Mouse (Mus musculus): ENCODE measurements around the gene Ccdc151. TPM values are rescaled to one million over a fixed set of nuclear protein-coding genes. Genes with fewer than 3 reads are reported as not detected.

The Ccdc151 gene
- not detected in 2 replicates for polyA plus RNA-seq (2012; ENCODE audit: insufficient read depth, insufficient read length, low replicate concordance, missing spikeins)

DNA sequence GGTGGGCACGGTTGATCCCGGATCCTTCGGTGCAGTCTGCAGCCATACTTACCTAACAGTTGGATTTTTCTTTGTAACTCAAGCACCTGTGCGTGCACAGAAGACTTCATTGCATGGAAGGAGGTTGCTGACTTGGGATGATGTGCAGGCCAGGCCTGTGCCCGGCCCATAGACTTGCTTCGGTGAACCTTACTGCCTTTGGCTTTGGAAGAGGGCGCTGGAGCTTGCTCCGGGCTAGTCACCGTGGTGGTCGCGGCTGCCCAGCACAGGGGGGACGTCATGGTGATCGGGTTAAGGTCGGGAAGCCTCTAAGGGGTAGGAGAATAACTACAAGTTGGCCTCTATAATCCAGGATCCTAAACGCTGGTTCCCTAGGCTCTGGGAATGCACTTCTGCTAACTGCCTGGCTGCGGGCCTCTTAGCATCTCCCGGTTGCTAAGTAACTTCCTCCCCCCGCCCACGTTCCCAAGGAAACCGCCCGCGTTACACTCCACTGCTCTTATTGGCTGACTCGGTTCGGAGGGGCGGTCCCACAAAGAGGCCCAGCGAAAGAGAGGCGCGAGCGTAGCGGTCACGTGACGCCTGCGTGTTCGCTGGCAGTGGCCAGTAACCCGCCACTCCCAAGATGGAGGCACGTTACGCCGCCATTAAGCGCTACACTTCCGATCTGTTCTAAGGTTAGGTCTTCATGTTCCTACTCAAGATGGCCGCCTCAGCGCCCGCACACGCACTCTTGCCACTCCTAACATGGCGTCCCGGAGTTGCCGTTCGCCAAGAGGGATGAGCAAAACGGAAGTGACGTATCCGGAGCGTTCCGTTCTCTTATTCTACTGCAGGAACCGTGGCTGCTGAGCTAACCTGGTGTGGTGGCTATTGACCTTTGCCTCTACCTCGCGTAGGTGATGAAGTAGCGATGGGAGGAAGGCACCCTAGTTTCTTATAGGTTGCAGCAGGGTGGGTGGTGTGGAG lies at the start of gene Ccdc151, which contains the start of gene Prkcsh:
Gene Ccdc151 (minus strand): TSS at position 441 of the 969 bp plus-strand sequence.
Gene Prkcsh (plus strand): TSS at position 613 of the 969 bp plus-strand sequence.
- 4% methylated on average over 57 of the region's 57 CpGs for WGBS

DNA sequence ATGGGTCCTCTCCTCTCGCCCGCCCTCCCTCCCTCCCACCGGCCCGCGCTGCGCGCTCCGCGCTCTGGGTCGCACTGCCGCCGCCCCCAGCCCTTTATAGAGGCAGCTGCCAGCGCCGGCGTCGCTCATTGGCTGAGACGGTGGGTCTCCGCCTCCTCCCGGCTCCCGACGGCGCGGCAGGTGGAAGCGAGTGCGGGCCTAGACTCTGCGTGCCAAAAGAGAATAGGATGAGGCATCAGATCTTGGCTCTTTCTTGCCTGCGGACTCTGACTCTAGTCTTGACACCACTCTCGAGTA lies 49.5 kb upstream of the Ccdc151 start, which contains the start of gene Elavl3:
Gene Elavl3 (minus strand): TSS at position 66 of the 297 bp plus-strand sequence.
- Histone ChIP-seq H3K4me3 (ENCODE audit: insufficient read depth, low read depth, low read length) (peak within 1 kb of the TSS; percentile 98), H3K4me1 (ENCODE audit: control insufficient read depth, insufficient read depth, low read length) (peaks cover 30% of the 10 kb centered on the region), H3K27ac (ENCODE audit: insufficient read depth, low read depth, low read length) (peak within 1 kb of the TSS; percentile 94)
- WGBS, result 1% methylated on average over 26 of the region's 28 CpGs
- TF ChIP-seq POLR2A (IDR thresholded peaks at IDR 0.05; ENCODE audit: insufficient read depth, low read depth, low read length), result peak; percentile 95
- no peak for TF ChIP-seq CTCF (IDR thresholded peaks at IDR 0.05; ENCODE audit: insufficient read depth, low read depth, low read length)

More for the DNA sequence above, at the start of gene Ccdc151, which contains the start of gene Prkcsh:
- Histone ChIP-seq H3K4me3 (ENCODE audit: insufficient read depth, low read depth, low read length) (peak within 1 kb of the TSS; percentile 65), H3K27ac (ENCODE audit: insufficient read depth, low read depth, low read length) (peak within 1 kb of the TSS; percentile 66), H3K4me1 (ENCODE audit: control insufficient read depth, insufficient read depth, low read length) (peaks cover 23% of the 10 kb centered on the region)
- TF ChIP-seq CTCF (IDR thresholded peaks at IDR 0.05; ENCODE audit: insufficient read depth, low read depth, low read length) (no peak; the same call in 1 of the 2 replicates), POLR2A (IDR thresholded peaks at IDR 0.05; ENCODE audit: insufficient read depth, low read depth, low read length) (peak; percentile 30; the same call in 1 of the 2 replicates)

DNA sequence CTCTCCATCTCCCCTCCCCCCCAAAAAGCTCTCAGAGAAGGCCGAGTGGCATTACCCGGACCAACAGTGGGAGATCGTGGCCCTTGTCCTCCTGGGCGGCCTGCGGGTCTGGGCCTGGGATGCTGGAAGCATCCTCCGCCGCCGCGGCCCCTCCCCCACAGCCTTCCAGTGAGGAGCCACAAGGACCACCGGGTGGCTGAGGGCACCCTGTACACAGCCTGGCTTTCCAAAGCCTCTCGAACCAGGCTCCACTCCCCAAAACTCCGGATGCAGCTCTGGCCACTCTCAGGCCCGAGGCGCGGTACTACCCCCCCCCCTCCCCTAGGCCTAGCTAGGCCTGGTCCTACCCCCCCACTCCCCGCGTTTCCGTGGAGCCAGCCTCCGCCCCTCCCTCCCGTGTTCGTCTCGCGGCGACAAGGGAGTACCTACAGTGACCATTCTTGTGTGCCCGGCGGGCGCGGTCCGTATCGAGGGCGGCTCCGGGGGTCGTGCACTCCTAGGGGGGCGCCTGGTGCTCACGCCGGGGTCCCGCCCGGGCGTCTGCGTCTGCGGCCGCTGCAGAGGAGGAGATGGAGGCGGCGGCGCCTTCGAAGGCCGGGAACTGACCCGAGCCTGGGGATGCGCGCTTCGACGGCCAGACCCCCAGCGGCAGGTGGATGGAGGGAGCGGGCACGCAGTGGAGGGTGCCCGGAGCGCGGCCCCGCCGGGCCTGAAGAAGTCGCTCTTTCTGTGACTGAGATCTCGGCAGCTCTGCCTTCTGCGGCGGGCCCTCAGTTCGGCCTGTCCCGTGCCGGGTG lies 48.9 kb upstream of the Ccdc151 start:
- TF ChIP-seq POLR2A (IDR thresholded peaks at IDR 0.05; ENCODE audit: insufficient read depth, low read depth, low read length), result no peak
- TF ChIP-seq CTCF (IDR thresholded peaks at IDR 0.05; ENCODE audit: insufficient read depth, low read depth, low read length), result no peak
- Histone ChIP-seq H3K4me1 (ENCODE audit: control insufficient read depth, insufficient read depth, low read length) (peaks cover 30% of the 10 kb centered on the region), H3K4me3 (ENCODE audit: insufficient read depth, low read depth, low read length) (peak overlapping the region; percentile 98), H3K27ac (ENCODE audit: insufficient read depth, low read depth, low read length) (peak overlapping the region; percentile 94)
- under 1% methylated on average over 64 of the region's 67 CpGs for WGBS

DNA sequence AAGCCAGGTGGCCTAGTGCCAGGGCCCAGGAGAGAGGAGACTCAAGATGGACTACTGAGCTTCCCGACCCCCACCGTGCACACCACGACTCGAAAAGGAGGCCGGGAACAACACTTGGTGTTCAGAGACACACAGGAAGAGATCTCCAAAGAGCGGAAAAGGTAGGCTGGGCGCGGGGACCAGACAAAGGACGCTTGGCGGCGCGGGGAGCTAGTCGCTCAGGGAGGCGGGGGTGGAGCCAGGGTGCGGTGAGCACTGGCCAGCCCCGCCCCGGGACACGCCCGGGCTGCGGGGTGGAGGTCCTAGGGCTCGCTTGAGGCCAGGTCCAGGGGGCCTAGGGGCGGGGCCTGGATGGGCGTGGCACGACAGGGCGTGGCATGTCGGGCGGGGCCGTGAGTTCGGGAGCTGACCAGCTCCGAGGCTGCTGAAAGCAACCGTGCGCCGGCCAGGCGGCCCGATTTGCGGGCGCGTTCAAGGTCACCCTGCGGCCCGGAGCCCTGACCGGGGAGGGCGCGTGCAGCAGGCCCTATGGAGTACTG lies 48.0 kb upstream of the Ccdc151 start:
- peak overlapping the region; percentile 98 for H3K4me3 ChIP-seq (ENCODE audit: insufficient read depth, low read depth, low read length)
- peaks cover 30% of the 10 kb centered on the region for H3K4me1 ChIP-seq (ENCODE audit: control insufficient read depth, insufficient read depth, low read length)
- H3K27ac ChIP-seq (ENCODE audit: insufficient read depth, low read depth, low read length), result peak overlapping the region; percentile 71
- TF ChIP-seq CTCF (IDR thresholded peaks at IDR 0.05; ENCODE audit: insufficient read depth, low read depth, low read length) (no peak), POLR2A (IDR thresholded peaks at IDR 0.05; ENCODE audit: insufficient read depth, low read depth, low read length) (0 out of 2 replicates have a peak, but pooled peaks have one; percentile 12)
- WGBS, result under 1% methylated on average over 43 of the region's 43 CpGs

DNA sequence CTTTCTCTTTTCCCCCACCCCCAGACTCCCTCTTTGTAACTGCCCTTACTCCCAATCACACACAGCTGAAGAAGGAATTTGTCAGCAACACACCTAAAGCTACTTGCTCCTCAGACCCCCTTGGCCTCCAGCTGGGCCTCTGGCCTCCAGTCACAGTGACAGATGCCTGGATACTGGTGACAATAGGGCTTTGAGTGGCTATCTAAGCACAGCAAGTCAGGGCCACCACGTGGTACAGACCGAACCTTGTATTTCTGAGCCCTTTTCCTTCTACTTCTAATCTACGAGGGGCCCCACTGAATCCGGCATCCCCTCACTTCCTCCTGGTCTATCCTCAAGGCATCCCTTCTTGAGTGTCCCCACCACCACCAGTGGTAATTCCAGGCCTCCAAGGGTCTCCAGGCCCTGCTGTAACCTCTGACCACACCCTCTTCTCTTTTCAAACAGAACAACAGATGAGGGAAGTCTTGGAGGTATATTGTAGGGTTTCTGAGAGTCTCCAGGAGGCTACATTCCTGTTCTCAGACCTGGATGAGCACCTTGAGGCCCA lies 47.4 kb upstream of the Ccdc151 start:
- peak overlapping the region; percentile 98 for H3K4me3 ChIP-seq (ENCODE audit: insufficient read depth, low read depth, low read length)
- peaks cover 30% of the 10 kb centered on the region for H3K4me1 ChIP-seq (ENCODE audit: control insufficient read depth, insufficient read depth, low read length)
- no peak overlapping the region for H3K27ac ChIP-seq (ENCODE audit: insufficient read depth, low read depth, low read length)
- TF ChIP-seq POLR2A (IDR thresholded peaks at IDR 0.05; ENCODE audit: insufficient read depth, low read depth, low read length) (no peak), CTCF (IDR thresholded peaks at IDR 0.05; ENCODE audit: insufficient read depth, low read depth, low read length) (no peak)
- WGBS, result 16% methylated on average over 4 of the region's 4 CpGs

DNA sequence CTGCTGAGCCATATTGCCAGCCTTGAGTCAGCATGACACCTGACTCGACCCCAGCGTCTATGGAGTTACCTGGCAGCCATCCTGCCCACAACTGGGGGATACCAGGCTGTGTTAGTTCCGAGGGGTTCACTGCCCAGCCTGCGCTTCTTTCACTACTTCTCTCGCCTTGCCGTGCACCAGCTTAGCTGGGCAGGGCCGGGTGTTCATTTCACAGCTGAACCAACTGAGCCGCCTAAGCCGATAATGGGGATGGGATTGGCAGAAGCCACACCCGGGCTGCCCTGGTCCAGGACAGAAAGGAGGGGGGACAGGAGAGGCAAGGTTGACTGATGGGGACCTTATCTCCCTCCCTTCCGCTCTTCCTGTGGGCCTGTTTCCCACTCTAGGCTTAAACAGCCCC lies 46.9 kb upstream of the Ccdc151 start:
- 28% methylated on average over 11 of the region's 11 CpGs for WGBS
- TF ChIP-seq CTCF (IDR thresholded peaks at IDR 0.05; ENCODE audit: insufficient read depth, low read depth, low read length) (0 out of 2 replicates have a peak, but pooled peaks have one; percentile 4), POLR2A (IDR thresholded peaks at IDR 0.05; ENCODE audit: insufficient read depth, low read depth, low read length) (no peak)
- Histone ChIP-seq H3K4me3 (ENCODE audit: insufficient read depth, low read depth, low read length) (peak overlapping the region; percentile 98), H3K27ac (ENCODE audit: insufficient read depth, low read depth, low read length) (no peak overlapping the region), H3K4me1 (ENCODE audit: control insufficient read depth, insufficient read depth, low read length) (peaks cover 25% of the 10 kb centered on the region)

DNA sequence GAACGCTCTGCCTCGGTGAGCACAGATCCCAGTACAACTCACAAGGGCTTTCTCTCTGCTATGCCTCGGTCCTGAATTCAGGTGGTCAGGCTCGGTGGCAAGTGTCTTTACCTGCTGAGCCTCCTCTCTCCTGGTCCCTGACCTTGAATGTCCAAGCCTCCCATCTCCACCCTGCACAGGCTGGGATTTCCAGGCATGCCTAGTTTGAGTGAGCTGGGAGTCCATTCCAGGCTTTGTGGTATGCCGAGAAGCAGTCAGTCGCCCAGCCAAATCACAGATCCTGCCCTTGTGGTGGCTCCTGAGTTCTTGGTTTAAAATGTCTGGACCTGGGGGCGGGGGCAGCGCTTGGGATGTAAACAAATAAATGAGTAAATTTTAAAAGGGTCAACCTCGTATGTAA lies 44.9 kb upstream of the Ccdc151 start:
- WGBS, result 33% methylated on average over 9 of the region's 9 CpGs
- no peak overlapping the region for H3K27ac ChIP-seq (ENCODE audit: insufficient read depth, low read depth, low read length)
- no peak for TF ChIP-seq CTCF (IDR thresholded peaks at IDR 0.05; ENCODE audit: insufficient read depth, low read depth, low read length)
- TF ChIP-seq POLR2A (IDR thresholded peaks at IDR 0.05; ENCODE audit: insufficient read depth, low read depth, low read length), result no peak
- peaks cover 28% of the 10 kb centered on the region for H3K4me1 ChIP-seq (ENCODE audit: control insufficient read depth, insufficient read depth, low read length)
- H3K4me3 ChIP-seq (ENCODE audit: insufficient read depth, low read depth, low read length), result peak overlapping the region; percentile 32; the same call in 1 of the 2 replicates

DNA sequence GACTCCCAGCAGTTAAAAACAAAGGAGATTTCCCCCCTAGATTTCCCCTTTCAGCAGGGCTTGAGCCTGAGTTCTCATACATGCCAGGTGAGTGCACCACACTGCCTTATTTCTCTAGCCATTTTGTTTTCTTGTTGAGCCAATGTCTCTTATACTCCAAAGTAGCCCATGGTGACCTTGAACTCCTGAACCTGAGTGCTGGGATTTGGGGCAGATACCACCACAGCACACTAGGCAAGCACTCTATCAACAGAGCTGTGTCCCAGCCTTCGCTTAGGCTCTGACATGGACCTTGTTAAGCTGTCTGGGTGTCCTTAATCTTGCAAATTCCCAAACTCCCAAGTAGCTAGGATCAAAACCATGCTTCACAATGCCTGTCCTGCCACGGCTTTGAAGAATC lies 39.4 kb upstream of the Ccdc151 start:
- peaks cover 19% of the 10 kb centered on the region for H3K4me1 ChIP-seq (ENCODE audit: control insufficient read depth, insufficient read depth, low read length)
- TF ChIP-seq CTCF (IDR thresholded peaks at IDR 0.05; ENCODE audit: insufficient read depth, low read depth, low read length), result no peak
- WGBS, result 46% methylated on average over 2 of the region's 2 CpGs
- no peak overlapping the region for H3K4me3 ChIP-seq (ENCODE audit: insufficient read depth, low read depth, low read length)
- peak overlapping the region; percentile 69 for H3K27ac ChIP-seq (ENCODE audit: insufficient read depth, low read depth, low read length)

All from olfactory bulb, adult 2 months (tissue).